Mouse (Mus musculus) neural tube, embryonic 11.5 days (tissue): ENCODE data around the gene Pde1c. TPM values are rescaled to one million over a fixed set of nuclear protein-coding genes. Genes with fewer than 3 reads are reported as not detected.
A peak's percentile ranks its signal among the peaks of the same experiment; 100 is the strongest.

Experiments used
- ATAC-seq: fragments of 200-750 bp; cut with Nextera tagmentation; 2 replicates; pipeline ENCODE4 v1.8.0; 2017; ENCODE audit warnings: moderate number of reproducible peaks, mild to moderate bottlenecking, moderate TSS enrichment, moderate library complexity; ENCODE audit not compliant: insufficient read depth, low FRiP score, low TSS enrichment
- DNase-seq: peaks from one replicate; pipeline ENCODE4 v3.0.0-alpha.2; 2015; ENCODE audit warnings: low spot score
- H3K27ac ChIP-seq: fragments of 300-500 bp; sonication (generic); 2 replicates; pipeline ENCODE4 v1.5.1; 2014; ENCODE audit warnings: low read depth, mild to moderate bottlenecking, low read length
- H3K27me3 ChIP-seq: fragments of 300-500 bp; sonication (generic); 2 replicates; pipeline ENCODE4 v1.6.1; 2014; ENCODE audit warnings: mild to moderate bottlenecking, low read length, mixed read lengths; ENCODE audit not compliant: control insufficient read depth, insufficient read depth
- H3K36me3 ChIP-seq: fragments of 300-500 bp; sonication (generic); 2 replicates; pipeline ENCODE4 v1.6.1; 2014; ENCODE audit warnings: mild to moderate bottlenecking, low read length, moderate library complexity, mixed read lengths; ENCODE audit not compliant: control insufficient read depth, insufficient read depth
- H3K4me1 ChIP-seq: fragments of 300-500 bp; sonication (generic); 2 replicates; pipeline ENCODE4 v1.6.1; 2014; ENCODE audit warnings: low read length, mixed read lengths; ENCODE audit not compliant: control insufficient read depth, insufficient read depth
- H3K4me2 ChIP-seq: fragments of 300-500 bp; sonication (generic); 2 replicates; pipeline ENCODE4 v1.6.1; 2014; ENCODE audit warnings: low read depth, mild to moderate bottlenecking, moderate library complexity
- H3K4me3 ChIP-seq: fragments of 300-500 bp; sonication (generic); 2 replicates; pipeline ENCODE4 v1.5.1; 2014; ENCODE audit warnings: low read depth, low read length
- H3K9ac ChIP-seq: fragments of 300-500 bp; sonication (generic); 2 replicates; pipeline ENCODE4 v1.6.1; 2014; ENCODE audit warnings: mild to moderate bottlenecking, low read length
- H3K9me3 ChIP-seq: fragments of 300-500 bp; sonication (generic); 2 replicates; pipeline ENCODE4 v1.6.1; 2016; ENCODE audit warnings: low read length; ENCODE audit not compliant: control insufficient read depth
- WGBS: fragments of 180-500 bp; shearing (Covaris S2); extraction: QIAGEN DNeasy Blood & Tissue Kit; methylation state at CpG from one replicate; pipeline ENCODE4 v1.1.7; 2014; 5-methylcytosine and 5-hydroxymethylcytosine counted together
- polyA plus RNA-seq: library from polyadenylated mRNA; unstranded; fragments of >200 nt; fragmentation: Nextera tagmentation; extraction: Ambion mirVana; gene quantifications from 2 replicates; pipeline ENCODE4 v1.2.1, GENCODE M21; 2014

The Pde1c gene
- polyA plus RNA-seq, 1 experiment from 2014 or later: 2.9 TPM

GRCm38 (mm10) chr6:56389178-56389577, 179.7 kb downstream of the Pde1c start:
- no peak overlapping the region for H3K4me2 ChIP-seq
- DNase-seq (no peak), ATAC-seq (no peak)
- no peaks in the 10 kb centered on the region for H3K4me1 ChIP-seq
- no peak overlapping the region for H3K27ac ChIP-seq
- no peaks in the 10 kb centered on the region for H3K27me3 ChIP-seq
- H3K4me3 ChIP-seq: no peak overlapping the region
- H3K9me3 ChIP-seq: no peaks in the 10 kb centered on the region
- no peak overlapping the region for H3K9ac ChIP-seq
- WGBS: 87% methylated on average over 5 of the region's 5 CpGs
- H3K36me3 ChIP-seq: no peaks in the 10 kb centered on the region

- Histone ChIP-seq H3K36me3 (no peaks in the 10 kb centered on the region), H3K4me1 (no peaks in the 10 kb centered on the region), H3K9me3 (no peaks in the 10 kb centered on the region), H3K9ac (no peak overlapping the region), H3K27me3 (no peaks in the 10 kb centered on the region), H3K4me3 (no peak overlapping the region), H3K4me2 (no peak overlapping the region), H3K27ac (no peak overlapping the region)
- no peak for ATAC-seq
- DNase-seq: no peak
- 96% methylated on average over 3 of the region's 3 CpGs for WGBS
Observed at GRCm38 (mm10) chr6:56376359-56376758, 192.5 kb downstream of the Pde1c start.

- H3K4me1 ChIP-seq: no peaks in the 10 kb centered on the region
- no peaks in the 10 kb centered on the region for H3K27me3 ChIP-seq
- H3K36me3 ChIP-seq: no peaks in the 10 kb centered on the region
- ATAC-seq (no peak), DNase-seq (no peak)
- WGBS: 84% methylated on average over 5 of the region's 5 CpGs
- no peak overlapping the region for H3K27ac ChIP-seq
- no peaks in the 10 kb centered on the region for H3K9me3 ChIP-seq
- H3K9ac ChIP-seq: no peak overlapping the region
- no peak overlapping the region for H3K4me3 ChIP-seq
- H3K4me2 ChIP-seq: no peak overlapping the region
Observed at GRCm38 (mm10) chr6:56374180-56374579, 194.7 kb downstream of the Pde1c start.

- 95% methylated on average over 3 of the region's 3 CpGs for WGBS
- no peaks in the 10 kb centered on the region for H3K36me3 ChIP-seq
- no peaks in the 10 kb centered on the region for H3K4me1 ChIP-seq
- DNase-seq: no peak
- no peaks in the 10 kb centered on the region for H3K27me3 ChIP-seq
- ATAC-seq: no peak
- H3K9ac ChIP-seq: no peak overlapping the region
- no peak overlapping the region for H3K4me2 ChIP-seq
- no peak overlapping the region for H3K4me3 ChIP-seq
- H3K27ac ChIP-seq: no peak overlapping the region
- H3K9me3 ChIP-seq: no peaks in the 10 kb centered on the region
Observed at GRCm38 (mm10) chr6:56373753-56374152, 195.2 kb downstream of the Pde1c start.

- ATAC-seq (no peak), DNase-seq (no peak)
- no peak overlapping the region for H3K4me2 ChIP-seq
- H3K4me1 ChIP-seq: no peaks in the 10 kb centered on the region
- no peak overlapping the region for H3K27ac ChIP-seq
- WGBS: 64% methylated on average over 10 of the region's 10 CpGs
- H3K36me3 ChIP-seq: no peaks in the 10 kb centered on the region
- H3K27me3 ChIP-seq: no peaks in the 10 kb centered on the region
- no peaks in the 10 kb centered on the region for H3K9me3 ChIP-seq
- no peak overlapping the region for H3K4me3 ChIP-seq
- H3K9ac ChIP-seq: no peak overlapping the region
Observed at GRCm38 (mm10) chr6:56373046-56373751, 195.7 kb downstream of the Pde1c start.

GRCm38 (mm10) chr6:56369462-56369861, 199.4 kb downstream of the Pde1c start:
- H3K4me3 ChIP-seq: no peak overlapping the region
- no peaks in the 10 kb centered on the region for H3K4me1 ChIP-seq
- H3K27ac ChIP-seq: no peak overlapping the region
- H3K36me3 ChIP-seq: no peaks in the 10 kb centered on the region
- H3K9ac ChIP-seq: no peak overlapping the region
- no peak for DNase-seq
- H3K27me3 ChIP-seq: no peaks in the 10 kb centered on the region
- no peak overlapping the region for H3K4me2 ChIP-seq
- H3K9me3 ChIP-seq: no peaks in the 10 kb centered on the region
- no peak for ATAC-seq
- 73% methylated on average over 13 of the region's 13 CpGs for WGBS

GRCm38 (mm10) chr6:56368116-56368515, 200.8 kb downstream of the Pde1c start:
- ATAC-seq: no peak

GRCm38 (mm10) chr6:56367257-56367656, 201.6 kb downstream of the Pde1c start:
- no peak overlapping the region for H3K4me3 ChIP-seq
- H3K4me2 ChIP-seq: no peak overlapping the region
- DNase-seq (no peak), ATAC-seq (no peak)
- H3K4me1 ChIP-seq: no peaks in the 10 kb centered on the region
- H3K9me3 ChIP-seq: no peaks in the 10 kb centered on the region
- no peak overlapping the region for H3K9ac ChIP-seq
- no peaks in the 10 kb centered on the region for H3K36me3 ChIP-seq
- H3K27me3 ChIP-seq: no peaks in the 10 kb centered on the region
- H3K27ac ChIP-seq: no peak overlapping the region

More at GRCm38 (mm10) chr6:56368116-56368515, 200.8 kb downstream of the Pde1c start:
- H3K9me3 ChIP-seq: no peaks in the 10 kb centered on the region
- H3K27me3 ChIP-seq: no peaks in the 10 kb centered on the region
- no peak overlapping the region for H3K4me3 ChIP-seq
- no peak overlapping the region for H3K9ac ChIP-seq
- no peak overlapping the region for H3K4me2 ChIP-seq
- no peak for DNase-seq
- no peak overlapping the region for H3K27ac ChIP-seq
- 67% methylated on average over 1 of the region's 1 CpGs for WGBS
- no peaks in the 10 kb centered on the region for H3K4me1 ChIP-seq
- no peaks in the 10 kb centered on the region for H3K36me3 ChIP-seq

DNA sequence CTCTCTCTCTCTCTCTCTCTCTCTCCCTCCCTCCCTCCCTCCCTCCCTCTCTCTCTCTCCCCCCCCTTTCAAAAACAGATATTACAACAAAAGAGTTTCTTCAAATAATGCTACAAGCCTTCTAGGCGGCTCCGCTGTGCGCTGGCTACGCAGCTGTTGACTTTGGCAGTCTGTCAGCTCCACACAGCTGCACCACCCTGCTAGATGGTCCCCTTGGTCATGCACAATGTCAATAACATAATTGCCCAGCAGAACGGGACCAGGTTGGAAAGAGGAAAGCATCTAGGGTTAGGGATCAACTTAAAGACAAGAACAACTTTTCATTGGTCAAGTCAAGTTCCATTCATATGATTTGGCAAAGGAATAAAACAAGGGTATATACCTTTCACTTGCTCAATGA, 206.3 kb downstream of the Pde1c start:
- H3K36me3 ChIP-seq: no peaks in the 10 kb centered on the region
- H3K27me3 ChIP-seq: no peaks in the 10 kb centered on the region
- no peak overlapping the region for H3K27ac ChIP-seq
- H3K4me1 ChIP-seq: no peaks in the 10 kb centered on the region
- ATAC-seq (peak; percentile 47), DNase-seq (peak; percentile 14)
- H3K9me3 ChIP-seq: no peaks in the 10 kb centered on the region
- 0 out of 2 replicates have a peak overlapping the region, but pooled peaks have one; percentile 94 for H3K4me2 ChIP-seq
- 6% methylated on average over 5 of the region's 5 CpGs for WGBS
- H3K4me3 ChIP-seq: no peak overlapping the region; the same call in 1 of the 2 replicates
- H3K9ac ChIP-seq: no peak overlapping the region
